Mouse (Mus musculus) CH12.LX (cell line): ENCODE measurements around the gene Eya4. TPM values are rescaled to one million over a fixed set of nuclear protein-coding genes. Genes with fewer than 3 reads are reported as not detected.

ENCODE experiments used
- DNase-seq: peaks from one replicate; pipeline ENCODE4 v3.0.0-alpha.2; 2013; ENCODE audit errors: extremely low read depth
- H3K27ac ChIP-seq: 2 replicates; pipeline ENCODE4 v1.5.1; 2012; ENCODE audit warnings: low read depth, mild to moderate bottlenecking, control low read depth, moderate library complexity; ENCODE audit not compliant: insufficient read depth
- H3K27me3 ChIP-seq: replicated peaks from 2 replicates; pipeline ENCODE3; 2012; ENCODE audit warnings: inconsistent platforms
- H3K36me3 ChIP-seq, 2 experiments: replicated peaks in 1 of 2; 2 replicates each; pipeline versions ENCODE3 to v1.6.1; 2012; ENCODE audit warnings: inconsistent platforms in 1 of 2, low read length in 1 of 2, mild to moderate bottlenecking in 1 of 2, mixed read lengths in 1 of 2, moderate library complexity in 1 of 2; ENCODE audit not compliant: control insufficient read depth in 1 of 2, insufficient read depth in 1 of 2
- H3K4me1 ChIP-seq, 2 experiments: 2 replicates each; pipeline ENCODE4 v1.6.1; 2012; ENCODE audit warnings: inconsistent platforms in 1 of 2, moderate library complexity in 1 of 2; ENCODE audit not compliant: insufficient read depth in 2 of 2, control insufficient read depth in 1 of 2
- H3K4me2 ChIP-seq: 2 replicates; pipeline ENCODE4 v1.6.1; 2012; ENCODE audit warnings: low read depth, mild to moderate bottlenecking, control low read depth; ENCODE audit not compliant: poor library complexity, insufficient read depth, severe bottlenecking
- H3K4me3 ChIP-seq, 3 experiments: fragments of 150-350 bp in 1 of 3; sonication (generic) in 1 of 3; replicated peaks in 1 of 3; 2 replicates each; pipeline versions ENCODE3 to v1.5.1; 2011 to 2012; ENCODE audit warnings: low read depth in 2 of 3, low read length in 2 of 3, mild to moderate bottlenecking in 2 of 3, moderate library complexity in 2 of 3, control low read depth in 1 of 3, improper control_type of control experiment in 1 of 3, inconsistent platforms in 1 of 3, mixed read lengths in 1 of 3; ENCODE audit not compliant: poor library complexity in 1 of 3
- H3K79me2 ChIP-seq: replicated peaks from 2 replicates; pipeline ENCODE4 v1.6.1; 2012; ENCODE audit warnings: mild to moderate bottlenecking, moderate library complexity; ENCODE audit not compliant: control insufficient read depth, poor library complexity, insufficient read depth, severe bottlenecking; ENCODE audit errors: extremely low read depth
- H3K9ac ChIP-seq: 2 replicates; pipeline ENCODE4 v1.6.1; 2012; ENCODE audit warnings: low read depth, mild to moderate bottlenecking, control low read depth, moderate library complexity; ENCODE audit not compliant: insufficient read depth
- H3K9me3 ChIP-seq: replicated peaks from 2 replicates; pipeline ENCODE3; 2012; ENCODE audit warnings: low read length, inconsistent platforms, mixed read lengths
- CHD1 ChIP-seq: IDR thresholded peaks from 2 replicates; pipeline ENCODE4 v1.6.1; 2012; ENCODE audit warnings: low read depth, low read length, improper control_type of control experiment, inconsistent platforms
- CTCF ChIP-seq, 2 experiments: IDR thresholded peaks in 1 of 2; conservative IDR thresholded peaks in 1 of 2; 2 replicates each; pipeline ENCODE4 v1.5.1; 2011 to 2012; ENCODE audit warnings: low read depth in 2 of 2, low read length in 2 of 2, improper control_type of control experiment in 1 of 2, inconsistent platforms in 1 of 2, mild to moderate bottlenecking in 1 of 2, moderate library complexity in 1 of 2
- HCFC1 ChIP-seq: IDR thresholded peaks from 2 replicates; pipeline ENCODE4 v1.6.1; 2012; ENCODE audit warnings: low read depth, mild to moderate bottlenecking, inconsistent platforms, low read length, improper control_type of control experiment
- IRF4 ChIP-seq: IDR thresholded peaks from 2 replicates; pipeline ENCODE4 v1.6.1; 2014; ENCODE audit warnings: low read depth, mild to moderate bottlenecking, inconsistent platforms, low read length, improper control_type of control experiment
- JUN ChIP-seq: IDR thresholded peaks from 2 replicates; pipeline ENCODE4 v1.6.1; 2011; ENCODE audit warnings: low read depth, mild to moderate bottlenecking, low read length, improper control_type of control experiment, moderate library complexity; ENCODE audit not compliant: insufficient read depth
- JUND ChIP-seq: conservative IDR thresholded peaks from 2 replicates; pipeline ENCODE4 v1.6.1; 2011; ENCODE audit warnings: low read depth, low read length, improper control_type of control experiment
- MAX ChIP-seq: IDR thresholded peaks from 2 replicates; pipeline ENCODE4 v1.6.1; 2011; ENCODE audit warnings: low read length, improper control_type of control experiment
- MAZ ChIP-seq: IDR thresholded peaks from 2 replicates; pipeline ENCODE4 v1.6.1; 2012; ENCODE audit warnings: low read depth, mild to moderate bottlenecking, inconsistent platforms, low read length, improper control_type of control experiment, moderate library complexity
- MYC ChIP-seq: IDR thresholded peaks from 2 replicates; pipeline ENCODE4 v1.6.1; 2011; ENCODE audit warnings: low read depth, mild to moderate bottlenecking, improper control_type of control experiment, low read length
- NELFE ChIP-seq: IDR thresholded peaks from 2 replicates; pipeline ENCODE4 v1.6.1; 2011; ENCODE audit warnings: low read depth, low read length, improper control_type of control experiment
- NRF1 ChIP-seq: IDR thresholded peaks from 2 replicates; pipeline ENCODE4 v1.6.1; 2014; ENCODE audit warnings: low read depth, mild to moderate bottlenecking, inconsistent platforms, low read length, improper control_type of control experiment, moderate library complexity
- POLR2AphosphoS2 ChIP-seq: IDR thresholded peaks from 2 replicates; pipeline ENCODE4 v1.6.1; 2011; ENCODE audit warnings: low read depth, low read length, improper control_type of control experiment
- RAD21 ChIP-seq: IDR thresholded peaks from 2 replicates; pipeline ENCODE4 v1.6.1; 2011; ENCODE audit warnings: low read depth, mild to moderate bottlenecking, low read length, improper control_type of control experiment, moderate library complexity
- TCF12 ChIP-seq: IDR thresholded peaks from 2 replicates; pipeline ENCODE4 v1.6.1; 2014; ENCODE audit warnings: low read depth, mild to moderate bottlenecking, inconsistent platforms, low read length, improper control_type of control experiment
- UBTF ChIP-seq: IDR thresholded peaks from 2 replicates; pipeline ENCODE4 v1.6.1; 2012; ENCODE audit warnings: low read depth, mild to moderate bottlenecking, inconsistent platforms, low read length, improper control_type of control experiment, moderate library complexity
- USF1 ChIP-seq: IDR thresholded peaks from 2 replicates; pipeline ENCODE4 v1.6.1; 2014; ENCODE audit warnings: low read depth, mild to moderate bottlenecking, inconsistent platforms, low read length, improper control_type of control experiment
- USF2 ChIP-seq: conservative IDR thresholded peaks from 2 replicates; pipeline ENCODE4 v1.6.1; 2011; ENCODE audit warnings: low read depth, low read length, improper control_type of control experiment
- ZC3H11A ChIP-seq: IDR thresholded peaks from 2 replicates; pipeline ENCODE4 v1.6.1; 2012; ENCODE audit warnings: low read depth, mild to moderate bottlenecking, inconsistent platforms, low read length, improper control_type of control experiment
- ZNF384 ChIP-seq: IDR thresholded peaks from 2 replicates; pipeline ENCODE4 v1.6.1; 2012; ENCODE audit warnings: low read depth, low read length, improper control_type of control experiment, inconsistent platforms
- dilution Hi-C: fragments of 300-500 bp; cut with MboI; formaldehyde crosslinking; loops from 2 replicates; pipeline ENCODE4 v1.14.3; 2020; ENCODE audit warnings: low sequenced_read_pairs; ENCODE audit not compliant: extremely low pct_unique_long_range_greater_than_20kb, extremely low pct_ligation_motif_present
- in situ Hi-C: fragments of 300-500 bp; cut with MboI; formaldehyde crosslinking; loops from 3 replicates; pipeline ENCODE4 v1.14.3; 2019; ENCODE audit warnings: low sequenced_read_pairs, low pct_ligation_motif_present, low pct_unique_long_range_greater_than_20kb, mixed read lengths
- polyA plus RNA-seq: library from polyadenylated mRNA; unstranded; fragments of >175 nt; gene quantifications from 2 replicates; pipeline ENCODE4 v1.2.1, GENCODE M21; 2012; ENCODE audit warnings: low read depth; ENCODE audit not compliant: insufficient read length
- total RNA-seq, 2 experiments: library from RNA; depleted of rRNA; stranded (reverse); fragments of 300-350 nt in 1 of 2; fragments of >200 nt in 1 of 2; gene quantifications; 2 replicates each; pipeline ENCODE4 v1.2.3; 2012 to 2014

The Eya4 gene
- total and polyA plus RNA-seq, 3 experiments, result 0.05 to 0.10 TPM; not detected in 1

DNA sequence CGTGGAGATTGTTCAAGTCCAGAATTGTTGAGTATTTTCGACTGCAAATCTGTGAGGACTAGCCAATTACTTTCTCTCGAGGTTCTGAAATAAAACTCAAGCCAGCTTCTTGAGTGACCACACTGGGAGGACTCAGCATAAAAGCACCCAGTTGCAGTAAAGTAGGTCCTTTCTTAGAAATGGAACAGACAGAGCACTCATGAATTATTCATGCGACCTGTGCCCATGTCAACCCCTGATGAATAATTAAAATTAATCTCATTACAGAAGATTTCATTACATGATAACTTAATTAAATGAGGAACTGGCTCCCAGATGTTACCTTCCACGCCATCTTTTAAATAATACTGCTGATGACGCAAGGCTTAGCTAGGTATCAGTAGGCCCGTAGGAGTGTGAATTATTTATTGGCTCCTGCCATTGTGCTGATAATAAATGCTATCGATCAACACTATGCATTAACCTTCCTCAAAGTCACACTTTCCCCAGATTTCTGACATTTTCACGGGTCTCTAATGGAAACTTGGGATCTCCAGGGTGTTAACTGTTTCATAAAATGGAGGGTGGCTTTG lies 79.5 kb downstream of the Eya4 start:
- Histone ChIP-seq H3K79me2 (no peaks in the 10 kb centered on the region), H3K27ac (no peak overlapping the region), H3K9ac (no peak overlapping the region), H3K4me1 (no peaks in the 10 kb centered on the region), H3K4me2 (no peak overlapping the region), H3K9me3 (no peaks in the 10 kb centered on the region), H3K27me3 (no peaks in the 10 kb centered on the region), H3K36me3 (no peaks in the 10 kb centered on the region), H3K4me3 (no peak overlapping the region)
- TF ChIP-seq ZNF384 (no peak), NELFE (no peak)
- in situ Hi-C loops (no loop called here), dilution Hi-C loops (no loop called here)
- no peak for DNase-seq

GRCm38 (mm10) chr10:23270502-23270901 lies 80.1 kb downstream of the Eya4 start:
- H3K36me3 ChIP-seq, result no peaks in the 10 kb centered on the region
- TF ChIP-seq USF2, result no peak
- TF ChIP-seq IRF4, result no peak
- no peak for TF ChIP-seq ZC3H11A
- TF ChIP-seq MYC, result no peak
- TF ChIP-seq HCFC1, result no peak
- no peak for TF ChIP-seq NRF1
- no peak for TF ChIP-seq CTCF (conservative IDR thresholded peaks at IDR 0.05 in 1 of 2, IDR thresholded peaks at IDR 0.05 in 1 of 2; ENCODE audit: low read depth in 2 of 2, low read length in 2 of 2)
- TF ChIP-seq TCF12, result no peak
- no peak for TF ChIP-seq CHD1
- no peak for TF ChIP-seq USF1
- no peak for TF ChIP-seq POLR2AphosphoS2
- TF ChIP-seq JUN, result no peak
- no peak for TF ChIP-seq JUND
- TF ChIP-seq MAX, result no peak
- TF ChIP-seq MAZ, result no peak
- TF ChIP-seq RAD21, result no peak
- TF ChIP-seq UBTF, result no peak
- no peak for DNase-seq
- in situ Hi-C loops (no loop called here), dilution Hi-C loops (no loop called here)
- H3K9me3 ChIP-seq, result no peaks in the 10 kb centered on the region
- no peak overlapping the region for H3K4me3 ChIP-seq
- H3K27me3 ChIP-seq, result no peaks in the 10 kb centered on the region
- no peak overlapping the region for H3K27ac ChIP-seq
- H3K79me2 ChIP-seq, result no peaks in the 10 kb centered on the region
- no peaks in the 10 kb centered on the region for H3K4me1 ChIP-seq
- H3K4me2 ChIP-seq, result no peak overlapping the region
- H3K9ac ChIP-seq, result no peak overlapping the region
